Mouse (Mus musculus): ENCODE measurements around the gene Ddx10.

DNA sequence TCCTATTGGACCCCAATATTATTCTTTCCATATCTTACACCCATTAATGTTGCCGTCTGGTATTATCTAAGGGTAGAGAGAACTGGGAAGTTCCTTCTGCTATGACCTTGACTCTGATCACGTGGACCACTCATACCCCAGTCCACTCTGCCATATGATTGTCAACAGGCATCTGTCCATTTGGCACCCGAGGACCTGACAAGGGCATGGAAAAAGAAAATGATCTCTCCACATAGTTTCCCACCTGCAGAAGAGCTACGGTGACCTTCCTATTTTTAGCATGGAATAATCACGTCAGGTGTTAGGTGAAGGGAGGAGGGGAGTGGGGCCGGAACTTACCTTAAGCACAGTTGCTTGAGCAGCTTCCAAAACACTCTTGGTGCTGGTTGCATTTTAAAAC lies 183.3 kb downstream of the Ddx10 start:
- no peak for TF ChIP-seq CTCF (conservative IDR thresholded peaks at IDR 0.05; ENCODE audit: insufficient read depth, insufficient read length, low read depth, low read length)
- TF ChIP-seq POLR2A (IDR thresholded peaks at IDR 0.05; ENCODE audit: low read depth, low read length): no peak
